Mouse (Mus musculus) MEL (cell line): ENCODE measurements around the gene Slc29a1. TPM values are rescaled to one million over a fixed set of nuclear protein-coding genes. Genes with fewer than 3 reads are reported as not detected.

ENCODE experiments used
- DNase-seq: peaks from one replicate; pipeline ENCODE4 v3.0.0; 2011; ENCODE audit warnings: low read depth, low spot score
- H3K27ac ChIP-seq: 2 replicates; pipeline ENCODE4 v1.5.1; 2012; ENCODE audit warnings: low read depth, mild to moderate bottlenecking, control low read depth, low read length, moderate library complexity; ENCODE audit not compliant: control insufficient read depth
- H3K27me3 ChIP-seq, 2 experiments: fragments of 150-350 bp in 1 of 2; sonication (generic) in 1 of 2; 2 replicates each; pipeline ENCODE4 v1.6.1; 2012; ENCODE audit warnings: low read length in 2 of 2, mild to moderate bottlenecking in 2 of 2, improper control_type of control experiment in 1 of 2, moderate library complexity in 1 of 2; ENCODE audit not compliant: insufficient read depth in 2 of 2, control insufficient read depth in 1 of 2
- H3K36me3 ChIP-seq, 2 experiments: 2 replicates each; pipeline ENCODE4 v1.6.1; 2012 to 2014; ENCODE audit warnings: low read length in 2 of 2, improper control_type of control experiment in 1 of 2, inconsistent platforms in 1 of 2, mild to moderate bottlenecking in 1 of 2; ENCODE audit not compliant: insufficient read depth in 2 of 2, control insufficient read depth in 1 of 2
- H3K4me1 ChIP-seq, 2 experiments: fragments of 150-350 bp in 1 of 2; sonication (generic) in 1 of 2; 2 replicates each; pipeline ENCODE4 v1.6.1; 2012; ENCODE audit warnings: low read length in 2 of 2, improper control_type of control experiment in 1 of 2, mild to moderate bottlenecking in 1 of 2; ENCODE audit not compliant: insufficient read depth in 2 of 2, control insufficient read depth in 1 of 2
- H3K4me3 ChIP-seq, 2 experiments: fragments of 150-350 bp in 1 of 2; sonication (generic) in 1 of 2; 2 replicates each; pipeline ENCODE4 v1.5.1; 2012; ENCODE audit warnings: low read depth in 2 of 2, low read length in 2 of 2, mild to moderate bottlenecking in 2 of 2, moderate library complexity in 2 of 2, control low read depth in 1 of 2, improper control_type of control experiment in 1 of 2; ENCODE audit not compliant: control insufficient read depth in 1 of 2, insufficient read depth in 1 of 2
- H3K79me2 ChIP-seq: 2 replicates; pipeline ENCODE4 v1.6.1; 2012; ENCODE audit warnings: mild to moderate bottlenecking, low read length, moderate library complexity; ENCODE audit not compliant: control insufficient read depth, poor library complexity, insufficient read depth
- H3K9ac ChIP-seq: 2 replicates; pipeline ENCODE4 v1.6.1; 2012; ENCODE audit warnings: low read depth, mild to moderate bottlenecking, control low read depth, low read length, moderate library complexity; ENCODE audit not compliant: control insufficient read depth, poor library complexity, severe bottlenecking
- H3K9me3 ChIP-seq: fragments of 150-350 bp; sonication (generic); replicated peaks from 2 replicates; pipeline ENCODE4 v1.6.1; 2012; ENCODE audit warnings: mild to moderate bottlenecking, low read length, improper control_type of control experiment, moderate library complexity; ENCODE audit not compliant: insufficient read depth
- BHLHE40 ChIP-seq: IDR thresholded peaks from 2 replicates; pipeline ENCODE4 v1.6.1; 2012; ENCODE audit warnings: low read depth, mild to moderate bottlenecking, inconsistent platforms, low read length, improper control_type of control experiment, borderline replicate concordance
- CHD1 ChIP-seq: IDR thresholded peaks from 2 replicates; pipeline ENCODE4 v1.6.1; 2012; ENCODE audit warnings: low read depth, mild to moderate bottlenecking, inconsistent platforms, low read length, improper control_type of control experiment
- CHD2 ChIP-seq: IDR thresholded peaks from 2 replicates; pipeline ENCODE4 v1.6.1; 2011; ENCODE audit warnings: low read length, improper control_type of control experiment
- CTCF ChIP-seq, 3 experiments: IDR thresholded peaks in 2 of 3; conservative IDR thresholded peaks in 1 of 3; 2 replicates each; pipeline ENCODE4 v1.5.1; 2011 to 2012; ENCODE audit warnings: low read length in 3 of 3, low read depth in 2 of 3, mild to moderate bottlenecking in 2 of 3, improper control_type of control experiment in 1 of 3, inconsistent platforms in 1 of 3, mixed read lengths in 1 of 3, moderate library complexity in 1 of 3; ENCODE audit not compliant: control insufficient read depth in 1 of 3, insufficient read depth in 1 of 3, poor library complexity in 1 of 3, severe bottlenecking in 1 of 3
- ELF1 ChIP-seq: IDR thresholded peaks from 2 replicates; pipeline ENCODE4 v1.6.1; 2014; ENCODE audit warnings: low read depth, mild to moderate bottlenecking, inconsistent platforms, low read length, improper control_type of control experiment, moderate library complexity
- EP300 ChIP-seq, 2 experiments: IDR thresholded peaks; 2 replicates each; pipeline ENCODE4 v1.6.1; 2011; ENCODE audit warnings: improper control_type of control experiment in 2 of 2, low read length in 2 of 2, low read depth in 1 of 2, mild to moderate bottlenecking in 1 of 2
- ETS1 ChIP-seq: IDR thresholded peaks from 2 replicates; pipeline ENCODE4 v1.6.1; 2012; ENCODE audit warnings: low read depth, mild to moderate bottlenecking, inconsistent platforms, low read length, improper control_type of control experiment, moderate library complexity
- GABPA ChIP-seq: IDR thresholded peaks from 2 replicates; pipeline ENCODE4 v1.6.1; 2012; ENCODE audit warnings: low read depth, mild to moderate bottlenecking, inconsistent platforms, low read length, improper control_type of control experiment, moderate library complexity
- GATA1 ChIP-seq: IDR thresholded peaks from 2 replicates; pipeline ENCODE4 v1.6.1; 2011; ENCODE audit warnings: low read depth, low read length, improper control_type of control experiment
- JUND ChIP-seq: IDR thresholded peaks from 2 replicates; pipeline ENCODE4 v1.6.1; 2011; ENCODE audit warnings: low read depth, mild to moderate bottlenecking, improper control_type of control experiment, low read length
- KAT2A ChIP-seq: conservative IDR thresholded peaks from 2 replicates; pipeline ENCODE4 v1.6.1; 2012; ENCODE audit warnings: low read depth, low read length, improper control_type of control experiment, inconsistent platforms
- MAFK ChIP-seq: IDR thresholded peaks from 2 replicates; pipeline ENCODE4 v1.6.1; 2011; ENCODE audit warnings: low read depth, mild to moderate bottlenecking, low read length, improper control_type of control experiment, borderline replicate concordance
- MAX ChIP-seq: IDR thresholded peaks from 2 replicates; pipeline ENCODE4 v1.6.1; 2011; ENCODE audit warnings: low read length, improper control_type of control experiment
- MAZ ChIP-seq: IDR thresholded peaks from 2 replicates; pipeline ENCODE4 v1.6.1; 2012; ENCODE audit warnings: low read depth, mild to moderate bottlenecking, inconsistent platforms, low read length, improper control_type of control experiment
- MEF2A ChIP-seq: IDR thresholded peaks from 2 replicates; pipeline ENCODE4 v1.6.1; 2014; ENCODE audit warnings: low read depth, mild to moderate bottlenecking, inconsistent platforms, low read length, improper control_type of control experiment; ENCODE audit not compliant: poor library complexity, insufficient replicate concordance, severe bottlenecking; ENCODE audit errors: extremely low read depth
- MXI1 ChIP-seq: IDR thresholded peaks from 2 replicates; pipeline ENCODE4 v1.6.1; 2011; ENCODE audit warnings: mild to moderate bottlenecking, low read depth, low read length, improper control_type of control experiment
- MYC ChIP-seq: IDR thresholded peaks from 2 replicates; pipeline ENCODE4 v1.6.1; 2011; ENCODE audit warnings: low read depth, mild to moderate bottlenecking, low read length, improper control_type of control experiment, moderate library complexity
- NELFE ChIP-seq: IDR thresholded peaks from 2 replicates; pipeline ENCODE4 v1.6.1; 2011; ENCODE audit warnings: low read depth, low read length, improper control_type of control experiment
- NRF1 ChIP-seq: IDR thresholded peaks from 2 replicates; pipeline ENCODE4 v1.6.1; 2014; ENCODE audit warnings: low read depth, mild to moderate bottlenecking, inconsistent platforms, low read length, improper control_type of control experiment, moderate library complexity; ENCODE audit not compliant: poor library complexity, insufficient read depth, severe bottlenecking
- RAD21 ChIP-seq: IDR thresholded peaks from 2 replicates; pipeline ENCODE4 v1.6.1; 2011; ENCODE audit warnings: mild to moderate bottlenecking, low read depth, low read length, improper control_type of control experiment
- RCOR1 ChIP-seq: IDR thresholded peaks from 2 replicates; pipeline ENCODE4 v1.6.1; 2012; ENCODE audit warnings: low read depth, mild to moderate bottlenecking, inconsistent platforms, low read length, improper control_type of control experiment
- SIN3A ChIP-seq: IDR thresholded peaks from 2 replicates; pipeline ENCODE4 v1.6.1; 2012; ENCODE audit warnings: low read length, improper control_type of control experiment, inconsistent platforms
- SMC3 ChIP-seq: IDR thresholded peaks from 2 replicates; pipeline ENCODE4 v1.6.1; 2011; ENCODE audit warnings: low read depth, low read length, improper control_type of control experiment
- TAL1 ChIP-seq: IDR thresholded peaks from 2 replicates; pipeline ENCODE4 v1.6.1; 2012; ENCODE audit warnings: mild to moderate bottlenecking, inconsistent platforms, low read length, moderate library complexity, mixed read lengths
- TCF12 ChIP-seq: IDR thresholded peaks from 2 replicates; pipeline ENCODE4 v1.6.1; 2014; ENCODE audit warnings: low read depth, mild to moderate bottlenecking, inconsistent platforms, low read length, improper control_type of control experiment, moderate library complexity
- UBTF ChIP-seq: IDR thresholded peaks from 2 replicates; pipeline ENCODE4 v1.6.1; 2012; ENCODE audit warnings: low read depth, mild to moderate bottlenecking, inconsistent platforms, low read length, improper control_type of control experiment, moderate library complexity, borderline replicate concordance; ENCODE audit not compliant: insufficient read depth
- USF1 ChIP-seq: IDR thresholded peaks from 2 replicates; pipeline ENCODE4 v1.6.1; 2014; ENCODE audit warnings: low read depth, mild to moderate bottlenecking, inconsistent platforms, low read length, improper control_type of control experiment, moderate library complexity
- USF2 ChIP-seq, 2 experiments: IDR thresholded peaks; 2 replicates each; pipeline ENCODE4 v1.6.1; 2011 to 2012; ENCODE audit warnings: improper control_type of control experiment in 2 of 2, low read length in 2 of 2, borderline replicate concordance in 1 of 2, inconsistent platforms in 1 of 2, low read depth in 1 of 2, mild to moderate bottlenecking in 1 of 2; ENCODE audit not compliant: insufficient read depth in 1 of 2
- ZC3H11A ChIP-seq: IDR thresholded peaks from 2 replicates; pipeline ENCODE4 v1.6.1; 2012; ENCODE audit warnings: low read depth, mild to moderate bottlenecking, inconsistent platforms, low read length, improper control_type of control experiment
- ZMIZ1 ChIP-seq: IDR thresholded peaks from 2 replicates; pipeline ENCODE4 v1.6.1; 2012; ENCODE audit warnings: low read depth, mild to moderate bottlenecking, inconsistent platforms, low read length, improper control_type of control experiment, moderate library complexity
- ZNF384 ChIP-seq: IDR thresholded peaks from 2 replicates; pipeline ENCODE4 v1.6.1; 2012; ENCODE audit warnings: low read depth, mild to moderate bottlenecking, inconsistent platforms, low read length, improper control_type of control experiment
- polyA plus RNA-seq, 2 experiments: library from polyadenylated mRNA; stranded (reverse) in 1 of 2; unstranded in 1 of 2; fragments of >175 nt in 1 of 2; fragments of >200 nt in 1 of 2; gene quantifications; 2 replicates each; pipeline versions ENCODE4 v1.2.1 to v1.2.4; 2012; ENCODE audit warnings: low replicate concordance in 2 of 2, low read depth in 1 of 2; ENCODE audit not compliant: insufficient read length in 2 of 2, insufficient read depth in 1 of 2, missing spikeins in 1 of 2
- total RNA-seq: library from RNA; depleted of rRNA; stranded (reverse); fragments of 300-350 nt; gene quantifications from 2 replicates; pipeline ENCODE4 v1.2.3, GENCODE M21; 2012

Slc29a1 gene
- total and polyA plus RNA-seq, 3 experiments: 238 to 341 TPM; not detected in 1

GRCm38 (mm10) chr17:45598376-45598775, 1.0 kb downstream of the Slc29a1 start:
- DNase-seq: no peak
- Histone ChIP-seq H3K27me3 (no peaks in the 10 kb centered on the region), H3K27ac (peak overlapping the region; percentile 50), H3K4me3 (no peak overlapping the region), H3K36me3 (peaks cover 0 to 26% of the 10 kb centered on the region in 2 experiments; a peak in 2 of 4 replicates), H3K4me1 (peaks cover 21 to 30% of the 10 kb centered on the region in 2 experiments), H3K79me2 (peaks cover 22% of the 10 kb centered on the region), H3K9me3 (no peaks in the 10 kb centered on the region), H3K9ac (no peak overlapping the region)
- TF ChIP-seq ZNF384: no peak
- TF ChIP-seq MAZ: no peak
- TF ChIP-seq NRF1: no peak
- TF ChIP-seq RCOR1: no peak
- no peak for TF ChIP-seq CHD1
- TF ChIP-seq KAT2A: no peak
- no peak for TF ChIP-seq SMC3
- TF ChIP-seq UBTF: no peak
- no peak for TF ChIP-seq MXI1
- no peak for TF ChIP-seq SIN3A
- TF ChIP-seq MYC: no peak
- no peak for TF ChIP-seq ZC3H11A
- TF ChIP-seq GATA1: no peak
- no peak for TF ChIP-seq RAD21
- TF ChIP-seq TAL1: no peak
- no peak for TF ChIP-seq USF2 (IDR thresholded peaks at IDR 0.05; ENCODE audit: borderline replicate concordance in 1 of 2, insufficient read depth in 1 of 2, low read depth in 1 of 2, low read length in 2 of 2)
- TF ChIP-seq CHD2: no peak
- no peak for TF ChIP-seq CTCF (IDR thresholded peaks at IDR 0.05 in 2 of 3, conservative IDR thresholded peaks at IDR 0.05 in 1 of 3; ENCODE audit: control insufficient read depth in 1 of 3, insufficient read depth in 1 of 3, low read depth in 2 of 3, low read length in 3 of 3, poor library complexity in 1 of 3, severe bottlenecking in 1 of 3)
- no peak for TF ChIP-seq ZMIZ1
- TF ChIP-seq MAX: no peak

DNA sequence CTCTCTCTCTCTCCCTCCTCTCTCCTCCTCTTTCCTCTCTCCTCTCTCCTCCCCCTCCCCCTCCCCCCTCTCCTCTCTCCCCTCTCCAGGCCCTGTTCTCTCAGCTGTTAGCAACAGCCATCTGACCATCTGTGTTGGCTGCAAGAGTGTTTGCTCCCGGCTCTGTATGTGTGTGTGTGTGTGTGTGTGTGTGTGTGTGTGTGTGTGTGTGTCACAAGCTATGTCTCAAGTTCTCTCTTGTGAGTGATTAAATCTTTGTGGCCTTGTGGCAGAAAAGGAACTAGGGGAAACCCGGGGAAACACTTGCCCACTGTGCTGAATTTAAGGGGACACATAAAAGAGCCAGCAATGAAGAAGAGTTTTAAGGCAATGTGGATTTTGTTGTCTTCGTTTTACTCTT, 1.6 kb downstream of the Slc29a1 start:
- Histone ChIP-seq H3K27ac (peak overlapping the region; percentile 50), H3K9ac (no peak overlapping the region), H3K36me3 (peaks cover 0 to 31% of the 10 kb centered on the region in 2 experiments; a peak in 2 of 4 replicates), H3K79me2 (peaks cover 27% of the 10 kb centered on the region), H3K27me3 (no peaks in the 10 kb centered on the region), H3K9me3 (no peaks in the 10 kb centered on the region), H3K4me1 (peaks cover 22 to 36% of the 10 kb centered on the region in 2 experiments), H3K4me3 (no peak overlapping the region)
- DNase-seq: peak; percentile 83
- TF ChIP-seq ELF1 (0 out of 2 replicates have a peak, but pooled peaks have one; percentile 25), TCF12 (peak; percentile 79), ZMIZ1 (no peak), BHLHE40 (peak; percentile 7; the same call in 1 of the 2 replicates), NELFE (no peak), JUND (no peak), USF1 (peak; percentile 42; the same call in 1 of the 2 replicates), RCOR1 (peak; percentile 69), MXI1 (peak; percentile 67; the same call in 1 of the 2 replicates), EP300 (IDR thresholded peaks at IDR 0.05; ENCODE audit: low read depth in 1 of 2, low read length in 2 of 2) (peak; percentile 57 to 61; a peak in 2 of 4 replicates), SIN3A (peak; percentile 71; the same call in 1 of the 2 replicates), ETS1 (peak; percentile 94), GABPA (no peak), RAD21 (no peak), MEF2A (no peak), ZNF384 (peak; percentile 6; the same call in 1 of the 2 replicates), MAFK (no peak)
